ENCODE assay signal across 9 mouse cellular contexts in the genomic region with DNA sequence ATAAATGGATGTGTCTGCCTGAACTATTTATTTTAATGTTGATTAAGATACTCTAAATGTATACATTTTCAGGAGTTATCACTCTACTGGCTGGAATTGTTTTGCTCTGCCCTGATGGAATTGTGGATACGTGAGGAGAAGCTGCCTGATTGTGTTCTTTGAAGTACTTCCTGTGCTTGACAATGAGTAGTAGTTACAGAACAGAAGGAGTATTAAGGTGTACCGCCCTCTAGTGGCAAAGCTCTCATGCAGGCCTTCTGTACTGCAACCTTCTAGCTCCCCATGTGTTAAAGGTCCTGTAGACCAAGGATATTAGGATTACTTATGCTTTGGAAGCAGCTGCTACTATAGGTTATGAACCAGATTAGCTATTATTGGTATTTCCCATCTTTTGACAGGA.
DNase-seq lines count a peak whose midpoint lies in the region; ATAC-seq lines count a peak whose summit lies in the region.
"Had no signal": no experiment of that assay in that cellular context is flagged by ENCODE, and none has a peak within 500 bp of the region (broad histone marks: within the 10 kb centered on the region; RNA-seq: fewer than 3 reads in every experiment).

No protein-coding gene starts in this region.

- H3K9me3 ChIP-seq in kidney, embryonic 16.5 days (ENCODE audit: low read length): no peaks in the 10 kb centered on the region
- H3K9me3 ChIP-seq in heart, embryonic 12.5 days (replicated peaks): no peaks in the 10 kb centered on the region

- no peak overlapping the region for H3K4me2 ChIP-seq in kidney, embryonic 16.5 days (replicated peaks; ENCODE audit: low read depth, low read length)
- no peak overlapping the region for H3K4me2 ChIP-seq in heart, embryonic 12.5 days

- no peak overlapping the region for H3K9ac ChIP-seq in kidney, embryonic 16.5 days (replicated peaks; ENCODE audit: low read length)
- H3K9ac ChIP-seq in heart, embryonic 12.5 days: no peak overlapping the region

- WGBS in kidney, embryonic 16.5 days: 29% methylated on average over 2 of the region's 2 CpGs
- WGBS in heart, embryonic 12.5 days: 14% methylated on average over 2 of the region's 2 CpGs

- no peaks in the 10 kb centered on the region for H3K36me3 ChIP-seq in kidney, embryonic 16.5 days (ENCODE audit: insufficient read depth, low read length)
- no peaks in the 10 kb centered on the region for H3K36me3 ChIP-seq in heart, embryonic 12.5 days

- H3K27me3 ChIP-seq in kidney, embryonic 16.5 days (ENCODE audit: insufficient read depth, low read length): no peaks in the 10 kb centered on the region
- H3K27me3 ChIP-seq in heart, embryonic 12.5 days (replicated peaks): no peaks in the 10 kb centered on the region

- H3K4me3 ChIP-seq in kidney, embryonic 16.5 days (ENCODE audit: low read length): no peak overlapping the region
- H3K4me3 ChIP-seq in heart, embryonic 12.5 days: no peak overlapping the region
- H3K4me3 ChIP-seq: erythroblast, embryonic 14.5 days had no signal

- DNase-seq in kidney, adult 18-20 months: peak; percentile 17
- DNase-seq in B cell, adult 2 months: peak; percentile 20 to 26
- peak; percentile 54 for DNase-seq in NIH3T3 (ENCODE audit: low read depth)
- DNase-seq in embryo, embryonic 10 days (ENCODE audit: low spot score): peak; percentile 69
- DNase-seq in layer of hippocampus, adult 8-10 months (ENCODE audit: low spot score in 2 of 2): peak; percentile 2 to 13
- DNase-seq in MN1 (ENCODE audit: low spot score): no peak

- ATAC-seq in kidney, embryonic 16.5 days (ENCODE audit: low FRiP score, low TSS enrichment): no peak
- ATAC-seq in heart, embryonic 12.5 days (ENCODE audit: insufficient number of reproducible peaks, low FRiP score): no peak

- no peak overlapping the region for H3K27ac ChIP-seq in kidney, embryonic 16.5 days (ENCODE audit: low read length)
- no peak overlapping the region for H3K27ac ChIP-seq in heart, embryonic 12.5 days (ENCODE audit: poor library complexity, severe bottlenecking)

- no peaks in the 10 kb centered on the region for H3K4me1 ChIP-seq in kidney, embryonic 16.5 days (ENCODE audit: insufficient read depth, low read length)
- H3K4me1 ChIP-seq in heart, embryonic 12.5 days (replicated peaks): no peaks in the 10 kb centered on the region
